Mouse (Mus musculus) adipocyte (in vitro differentiated cells): ENCODE results near the gene Shisa9.
"Not testable (repeated sequence)": the region's sequence is repeated elsewhere in the genome, so short reads cannot be mapped to it uniquely, and the experiment has no call there.

Source experiments
- DNase-seq: peaks from one replicate; pipeline ENCODE4 v3.0.0-alpha.2; 2016; ENCODE audit warnings: low spot score

Gene Shisa9

DNA sequence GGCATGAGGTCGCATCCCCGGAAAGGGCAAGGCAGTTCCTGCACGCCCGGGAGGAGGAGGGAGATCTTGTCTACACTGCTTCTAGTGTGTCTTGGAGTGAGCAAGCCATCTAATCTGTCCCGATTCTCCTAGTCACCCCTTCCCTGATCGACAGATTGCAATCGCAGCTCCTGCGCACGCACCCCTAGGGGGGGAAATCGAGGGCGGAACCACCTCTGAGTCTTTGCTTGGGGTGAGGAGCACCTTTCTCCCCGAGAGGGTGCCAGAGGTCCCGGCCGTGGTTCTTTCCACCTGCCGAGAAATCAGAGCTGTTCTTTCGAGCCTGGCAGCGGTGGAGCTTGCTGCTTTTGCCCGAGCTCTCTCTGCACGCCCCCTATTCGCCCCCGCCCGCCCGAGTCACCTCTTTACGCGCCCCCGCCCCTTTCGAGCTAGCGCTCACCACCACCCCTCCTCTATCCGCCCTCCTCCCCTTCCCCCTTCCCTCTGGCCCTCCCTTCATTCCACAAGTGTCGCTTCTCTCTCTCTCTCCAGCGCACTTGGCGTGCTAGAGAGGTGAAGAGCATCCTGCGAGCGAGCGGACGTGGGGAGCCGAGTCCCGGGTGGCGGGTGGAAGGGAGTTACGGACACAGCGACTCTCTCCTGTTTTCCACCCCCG lies at the start of gene Shisa9:
Gene Shisa9, plus strand, starts transcription at position 498 of the 655 bp plus-strand sequence.
- DNase-seq, result no peak

DNA sequence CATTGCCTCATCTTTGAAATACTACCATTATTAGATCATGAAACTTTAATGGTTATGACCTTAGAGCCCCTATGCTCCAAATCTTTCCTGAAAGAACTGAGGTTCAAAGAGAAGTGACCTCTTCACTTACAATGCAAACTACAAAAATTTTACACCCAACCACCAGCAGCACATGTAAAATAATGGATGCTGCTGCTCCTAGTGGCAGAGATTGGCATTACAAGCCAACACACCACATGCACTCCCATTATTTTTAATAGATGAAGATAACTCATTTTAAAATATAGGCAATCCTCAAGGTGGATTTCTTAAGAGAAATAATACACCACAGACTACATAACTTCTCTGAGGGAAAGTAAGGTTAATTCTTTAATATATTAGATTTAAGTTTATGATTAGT lies 43.4 kb upstream of the Shisa9 start:
- DNase-seq, result peak; percentile 64

DNA sequence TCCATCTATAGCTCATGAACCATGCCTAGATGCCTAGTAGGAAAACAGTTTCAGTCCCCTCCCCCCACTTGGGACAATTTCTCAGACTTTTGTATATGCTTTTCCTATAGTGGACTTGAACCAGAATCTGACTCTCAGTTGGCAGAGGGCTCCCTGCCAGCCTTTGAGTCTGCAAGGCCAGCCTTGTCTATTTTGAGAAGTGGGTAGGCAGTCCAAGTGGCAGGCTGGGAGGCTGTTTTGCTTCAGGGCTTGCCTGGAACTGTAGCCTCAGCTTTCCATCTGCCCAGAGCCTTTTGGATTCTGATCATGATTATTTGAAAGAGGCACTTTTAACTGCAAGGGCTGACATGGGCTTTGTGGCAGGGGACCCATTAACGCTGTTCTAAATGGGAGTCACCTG lies 23.2 kb upstream of the Shisa9 start:
- DNase-seq, result no peak

DNA sequence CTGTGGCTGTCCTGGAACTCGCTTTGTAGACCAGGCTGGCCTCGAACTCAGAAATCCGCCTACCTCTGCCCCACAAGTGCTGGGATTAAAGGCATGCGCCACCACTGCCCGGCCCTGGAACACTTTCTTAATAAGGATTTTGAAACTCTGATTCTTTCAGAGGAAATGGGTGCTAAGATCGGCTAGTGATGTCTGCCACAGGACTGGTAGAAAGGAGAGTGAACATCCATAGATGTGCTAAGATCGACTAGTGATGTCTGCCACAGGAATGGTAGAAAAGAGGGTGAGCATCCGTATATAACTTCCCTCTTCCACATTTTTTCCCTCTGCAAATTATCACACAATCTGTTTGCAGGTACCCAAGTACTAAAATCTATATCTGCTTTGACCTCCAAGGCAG lies 17.9 kb upstream of the Shisa9 start:
- no peak for DNase-seq

DNA sequence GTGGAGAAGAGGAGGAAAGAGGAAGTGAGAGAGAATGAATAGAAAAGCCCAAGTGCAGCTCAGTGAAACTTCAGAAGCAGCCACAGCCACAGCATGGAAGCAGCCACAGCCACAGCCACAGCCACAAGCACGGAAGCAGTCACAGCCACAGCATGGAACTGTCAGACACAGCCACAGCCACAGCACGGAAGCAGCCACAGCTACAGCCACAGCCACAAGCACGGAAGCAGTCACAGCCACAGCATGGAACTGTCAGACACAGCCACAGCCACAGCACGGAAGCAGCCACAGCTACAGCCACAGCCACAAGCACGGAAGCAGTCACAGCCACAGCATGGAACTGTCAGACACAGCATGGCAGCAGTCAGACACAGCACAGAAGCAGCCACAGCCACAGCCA lies 17.1 kb upstream of the Shisa9 start:
- DNase-seq, result not testable (repeated sequence)

DNA sequence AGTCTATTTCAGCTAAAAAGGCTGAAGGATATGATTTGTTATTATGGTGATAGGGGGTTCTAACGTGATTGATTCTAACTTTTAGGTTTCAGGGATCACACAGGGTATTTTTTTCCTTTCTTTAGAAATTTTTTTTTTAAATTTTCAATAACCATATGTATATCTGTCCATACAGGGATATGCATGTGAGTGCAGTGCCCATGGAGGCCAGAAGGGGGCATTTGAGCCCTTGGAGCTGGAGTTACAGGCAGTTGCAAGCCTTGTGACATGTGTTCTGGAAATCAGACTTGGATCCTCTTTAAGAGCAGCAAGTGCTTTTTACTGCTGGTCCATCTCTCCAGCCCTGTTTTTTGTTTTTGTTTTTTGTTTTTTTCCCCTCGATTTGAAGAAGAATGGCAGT lies 16.3 kb upstream of the Shisa9 start:
- DNase-seq, result no peak

DNA sequence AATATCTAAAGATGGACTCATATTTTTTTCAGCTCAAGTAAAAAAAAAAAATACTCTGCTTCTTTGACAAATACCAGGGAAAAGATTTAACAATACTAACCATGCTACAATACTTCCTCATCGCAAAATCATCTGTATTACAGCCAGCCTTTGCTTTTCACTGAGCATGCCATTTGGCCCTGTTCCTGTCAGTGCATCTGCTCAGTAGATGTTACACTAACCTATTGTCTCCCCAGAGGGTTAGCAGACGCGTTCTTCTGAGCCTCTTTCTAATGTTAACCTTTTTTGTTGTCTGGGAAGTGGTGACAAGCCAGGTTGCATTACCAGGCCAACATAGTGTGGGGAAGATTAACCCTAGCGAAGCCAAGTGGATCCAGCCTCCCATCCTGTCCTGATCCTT lies 10.2 kb upstream of the Shisa9 start:
- DNase-seq, result no peak

DNA sequence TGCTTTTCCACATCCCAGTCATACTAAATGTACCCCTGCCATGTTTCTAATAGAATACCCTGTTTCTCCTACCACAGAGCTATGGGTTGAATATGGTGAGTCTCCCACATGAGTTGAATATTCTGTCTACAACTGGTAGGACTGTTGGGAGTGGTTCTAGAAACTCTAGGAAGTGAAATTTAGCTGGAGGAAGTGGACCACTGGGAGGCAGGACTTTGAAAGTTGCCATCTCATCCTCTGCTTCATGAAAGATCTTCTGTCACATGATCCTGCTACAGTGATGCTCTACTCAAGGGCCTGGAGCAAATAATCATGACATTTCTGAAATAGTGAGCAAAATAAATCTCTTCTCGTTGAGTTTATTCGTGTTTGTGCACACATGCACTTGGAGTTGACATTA lies 7.2 kb upstream of the Shisa9 start:
- DNase-seq, result no peak

DNA sequence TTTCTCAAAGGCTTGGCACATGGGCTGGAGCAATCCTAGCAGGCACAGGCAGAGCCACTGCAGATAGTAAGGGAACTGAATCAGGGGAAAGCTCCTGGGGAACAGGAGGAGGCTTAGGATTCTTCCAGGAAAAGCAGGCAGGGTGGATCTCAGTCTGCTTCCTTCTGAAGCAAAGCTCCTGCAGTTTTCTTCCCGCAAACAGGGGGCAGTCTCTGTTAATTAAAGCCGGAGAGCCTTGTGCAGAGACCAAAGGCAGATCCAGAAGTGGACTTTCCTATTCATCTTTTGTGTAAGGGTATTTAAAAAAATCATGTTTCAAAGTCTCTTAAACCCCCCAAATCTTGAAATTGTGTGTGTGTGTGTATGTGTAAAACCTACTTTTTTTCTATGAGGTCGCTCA lies 3.1 kb upstream of the Shisa9 start:
- DNase-seq, result peak; percentile 23

DNA sequence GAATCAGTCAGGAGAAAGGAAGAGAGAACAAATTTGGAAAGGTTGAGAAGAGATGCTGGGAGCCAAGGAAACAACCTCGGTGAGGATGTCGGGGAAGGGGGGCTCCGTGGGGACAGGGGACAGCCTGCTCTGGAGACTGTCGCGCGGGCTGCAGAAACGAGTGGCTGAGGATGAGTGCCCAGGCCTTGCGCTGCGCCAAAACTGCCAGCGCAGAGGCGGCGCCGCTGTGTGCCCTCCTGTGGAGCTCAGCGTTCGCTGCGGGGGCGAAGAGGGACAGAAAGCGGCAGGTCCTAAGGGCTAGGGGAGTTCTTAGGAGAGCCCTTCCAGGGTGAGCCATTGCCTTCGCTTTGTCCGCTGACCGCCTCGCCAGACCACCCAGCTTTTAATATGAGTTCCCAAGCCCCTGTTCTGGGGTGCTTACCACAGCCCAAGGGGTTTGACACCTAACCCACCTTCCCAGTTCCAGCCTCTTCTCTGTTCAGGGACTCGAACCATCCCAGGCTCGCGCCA lies 752 bp upstream of the Shisa9 start:
- no peak for DNase-seq

DNA sequence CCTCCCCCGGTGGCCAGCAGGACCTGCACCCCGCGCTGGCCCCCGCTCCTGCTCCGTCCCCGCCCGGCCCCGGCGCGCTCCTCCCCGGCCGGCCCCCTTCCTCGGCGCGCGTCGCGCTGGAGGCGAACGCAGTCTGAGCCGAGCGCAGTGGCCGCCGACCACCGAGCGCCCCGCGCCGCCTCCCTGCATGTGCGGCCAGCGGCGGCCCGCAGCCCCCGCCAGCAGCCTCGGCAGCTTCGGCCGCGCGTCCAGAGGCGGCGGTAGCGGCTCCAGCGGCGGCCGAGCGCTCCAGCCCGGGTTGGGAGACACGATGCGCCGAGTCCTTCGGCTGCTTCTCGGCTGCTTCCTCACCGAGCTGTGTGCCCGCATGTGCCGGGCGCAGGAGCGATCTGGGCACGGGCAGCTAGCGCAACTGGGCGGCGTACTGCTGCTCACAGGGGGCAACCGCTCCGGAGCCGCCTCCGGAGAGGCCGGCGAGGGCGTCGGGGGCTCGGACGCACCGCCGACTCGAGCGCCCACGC lies 418 bp downstream of the Shisa9 start:
- DNase-seq, result no peak

DNA sequence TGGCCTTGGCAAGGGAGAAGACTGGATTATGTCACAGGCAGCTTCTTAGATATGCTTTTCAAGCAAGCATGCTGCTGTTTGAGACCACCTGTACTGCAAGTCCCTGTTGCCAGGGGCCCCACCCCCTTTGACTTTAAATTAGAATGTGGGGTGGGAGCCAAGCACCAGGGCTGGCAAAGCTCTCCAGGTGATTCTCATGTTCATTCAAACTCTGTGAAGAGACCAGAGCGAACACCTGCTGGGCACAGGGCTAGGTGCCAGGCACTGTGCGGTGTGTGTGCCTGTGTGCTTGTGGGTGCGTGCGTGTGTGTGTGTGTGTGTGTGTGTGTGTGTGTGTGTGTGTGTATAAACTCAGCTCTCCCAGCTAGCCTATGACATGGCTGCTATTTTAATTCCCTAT lies 3.1 kb downstream of the Shisa9 start:
- DNase-seq, result no peak

DNA sequence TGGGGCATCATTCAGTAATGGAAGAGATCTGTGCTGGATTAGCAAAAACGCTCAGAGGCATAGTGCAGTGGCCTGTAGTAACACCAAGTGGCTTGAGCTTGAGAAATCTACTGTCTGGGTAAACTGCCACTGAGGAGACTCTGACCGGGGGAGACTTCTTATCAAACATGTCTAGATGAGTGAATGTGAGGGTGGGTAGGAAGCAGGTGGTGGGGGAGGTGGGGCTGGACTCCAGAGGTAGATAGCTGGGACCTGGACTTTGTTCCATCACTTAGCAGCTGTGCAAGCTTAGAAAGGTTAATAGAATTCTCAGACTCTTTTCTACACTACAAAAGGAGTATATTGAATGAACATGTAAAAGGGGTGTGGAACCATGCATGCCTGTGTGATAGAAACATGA lies 21.3 kb downstream of the Shisa9 start:
- no peak for DNase-seq

DNA sequence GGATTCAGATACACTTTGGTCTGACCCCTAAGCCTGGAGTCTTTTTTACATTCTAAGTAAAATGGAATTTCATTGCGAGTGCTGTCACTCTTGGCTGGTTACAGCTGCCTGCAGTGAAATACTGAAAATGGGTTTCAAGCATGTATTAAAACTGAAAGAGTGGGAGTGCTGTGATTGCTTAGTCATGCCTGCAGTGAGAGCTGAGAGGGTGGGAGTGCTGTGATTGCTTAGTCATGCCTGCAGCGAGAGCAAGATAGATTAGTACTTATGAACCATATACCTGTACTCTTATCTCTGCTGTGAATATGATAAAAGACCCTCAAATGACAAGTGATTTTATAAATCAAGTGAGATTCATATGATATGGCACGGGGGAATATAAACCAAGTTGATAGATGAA lies 26.2 kb downstream of the Shisa9 start:
- no peak for DNase-seq

DNA sequence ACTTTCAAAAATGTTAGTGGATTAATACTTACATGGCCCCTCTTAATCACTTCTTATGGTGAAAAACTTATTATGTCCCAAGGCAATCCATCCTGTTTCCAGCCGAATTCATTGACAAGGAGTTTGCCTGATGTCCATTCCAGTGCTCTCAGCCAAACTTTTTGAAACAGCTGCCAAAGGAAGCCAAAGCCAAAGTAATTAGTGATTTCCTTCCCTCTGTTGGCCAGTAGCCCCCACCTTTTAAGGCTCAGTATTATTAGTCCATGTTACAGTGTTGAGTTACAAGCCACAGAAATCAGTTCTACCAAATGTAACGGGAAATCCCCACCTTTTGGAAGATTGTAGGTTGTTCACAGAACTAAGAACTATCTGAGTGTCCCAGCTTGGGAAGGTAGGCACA lies 28.8 kb downstream of the Shisa9 start:
- no peak for DNase-seq

DNA sequence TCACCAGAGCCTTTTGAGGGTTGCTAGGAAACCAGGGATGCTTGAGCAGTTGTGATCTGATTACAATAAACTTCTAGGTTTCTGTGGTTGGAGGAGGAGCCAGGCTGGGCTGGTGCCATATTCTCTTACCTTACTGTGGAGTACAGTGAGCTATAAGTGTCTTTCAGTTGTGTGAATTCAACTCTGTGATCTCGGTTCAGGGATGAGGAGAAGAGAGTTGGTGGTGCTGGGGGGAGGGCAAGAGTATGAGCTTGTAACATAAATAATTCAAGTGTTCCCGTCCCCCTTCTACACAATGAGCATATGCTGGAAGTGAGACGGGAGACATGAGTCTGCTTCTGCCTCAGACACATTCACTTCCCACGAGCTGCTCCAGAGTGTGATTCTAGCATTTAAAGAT lies 30.6 kb downstream of the Shisa9 start:
- DNase-seq, result no peak

DNA sequence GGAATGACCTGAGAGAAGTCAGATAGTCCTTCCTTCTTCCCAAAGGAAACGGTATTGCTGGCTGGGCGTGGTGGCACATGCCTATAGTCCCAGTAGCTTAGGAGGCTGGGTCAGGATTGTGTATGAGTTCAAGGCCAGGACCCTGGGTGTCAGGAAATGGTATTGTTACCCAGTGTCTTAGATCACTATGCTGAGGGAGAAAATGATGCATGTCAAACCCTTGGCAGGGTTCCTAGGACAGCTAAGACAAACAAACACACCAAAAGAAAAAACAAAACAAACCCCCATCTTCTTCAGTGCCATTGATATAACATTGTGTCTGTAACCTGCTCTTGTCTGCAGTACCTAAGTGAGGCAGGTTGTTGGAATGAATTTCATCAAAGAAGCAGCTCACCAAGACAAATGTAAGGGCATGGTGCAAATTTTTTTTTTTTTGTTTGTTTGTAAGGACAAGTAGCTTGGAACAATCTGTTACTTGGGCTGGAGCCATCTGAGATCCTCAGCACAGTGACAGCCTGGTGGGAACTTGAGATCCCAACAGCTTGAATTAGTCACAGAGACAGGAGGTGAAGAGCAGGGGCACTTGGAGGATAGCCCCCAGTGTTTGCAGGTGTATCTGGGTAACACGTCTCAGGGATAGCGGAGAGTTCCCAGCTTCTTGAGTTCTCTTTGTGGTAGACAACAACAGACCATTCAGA lies 34.2 kb downstream of the Shisa9 start:
- DNase-seq, result no peak

DNA sequence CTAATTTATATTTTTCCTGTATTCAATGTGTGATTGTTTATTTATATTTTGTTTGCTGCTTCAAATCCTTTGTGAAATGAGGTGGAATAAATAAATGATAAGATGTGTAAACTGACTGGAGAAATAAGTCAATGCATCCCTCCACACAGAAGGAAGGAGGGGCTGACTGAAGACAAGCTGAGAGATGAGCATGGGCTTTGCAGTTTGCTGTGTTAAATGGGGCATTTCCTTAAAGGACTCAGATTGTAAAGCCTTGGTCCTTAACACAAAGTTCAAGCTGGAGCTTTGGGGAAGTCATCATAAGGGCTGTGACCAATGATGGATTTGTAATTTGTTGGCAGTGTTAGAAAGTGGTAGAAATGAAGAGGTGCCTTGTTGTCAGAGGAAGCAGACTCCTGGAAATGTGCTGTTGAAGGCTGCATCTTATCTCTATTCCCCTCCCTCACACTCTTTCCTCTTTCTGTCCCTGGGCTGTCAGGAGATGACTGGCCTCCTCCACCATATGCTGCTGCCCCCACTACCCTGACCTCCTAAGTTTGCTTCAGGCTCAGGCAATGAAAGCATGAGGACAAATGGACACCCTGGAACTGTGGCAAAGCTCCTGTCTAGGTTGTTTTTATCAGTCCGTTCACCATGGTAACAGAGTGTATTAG lies 36.3 kb downstream of the Shisa9 start:
- no peak for DNase-seq

DNA sequence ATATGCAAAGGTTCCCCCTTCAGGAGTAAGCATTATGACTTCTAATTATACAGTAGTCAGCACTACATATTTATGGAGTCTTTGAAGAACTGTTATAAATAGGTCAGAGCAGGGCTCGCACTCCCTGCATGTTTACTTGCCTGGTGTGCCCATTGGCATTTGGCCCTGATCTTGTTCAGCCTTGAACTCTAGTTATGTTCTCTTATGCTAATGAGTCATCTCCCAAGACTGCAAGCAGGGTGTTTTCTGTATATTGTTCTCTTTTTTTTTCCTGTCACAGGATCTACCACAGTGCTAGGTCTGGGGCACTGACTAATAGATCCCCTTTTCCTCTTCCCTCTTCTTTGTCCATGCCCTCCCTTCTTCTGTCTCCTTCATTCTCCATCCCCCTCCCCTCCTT lies 48.5 kb downstream of the Shisa9 start:
- DNase-seq, result peak; percentile 50

DNA sequence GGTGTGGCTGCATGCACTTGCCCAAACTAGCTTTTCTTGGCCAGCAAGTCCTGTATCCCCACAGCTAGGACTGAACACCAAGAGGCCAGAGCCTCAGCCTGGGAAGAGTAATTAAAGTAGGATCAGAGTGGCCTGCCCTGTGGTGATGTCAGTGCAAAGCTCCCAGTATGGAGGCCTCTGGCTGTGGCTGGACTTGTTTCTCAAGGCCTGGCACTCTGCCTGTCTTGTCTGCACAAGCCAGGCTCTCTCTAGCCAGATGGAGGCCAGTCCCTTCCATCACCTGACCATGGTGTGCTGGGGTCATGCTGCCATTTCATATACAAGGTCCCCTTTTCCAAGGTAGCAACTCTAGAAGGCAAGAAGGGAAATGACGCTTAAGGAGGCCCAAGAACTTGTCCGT lies 51.0 kb downstream of the Shisa9 start:
- DNase-seq, result peak; percentile 53

DNA sequence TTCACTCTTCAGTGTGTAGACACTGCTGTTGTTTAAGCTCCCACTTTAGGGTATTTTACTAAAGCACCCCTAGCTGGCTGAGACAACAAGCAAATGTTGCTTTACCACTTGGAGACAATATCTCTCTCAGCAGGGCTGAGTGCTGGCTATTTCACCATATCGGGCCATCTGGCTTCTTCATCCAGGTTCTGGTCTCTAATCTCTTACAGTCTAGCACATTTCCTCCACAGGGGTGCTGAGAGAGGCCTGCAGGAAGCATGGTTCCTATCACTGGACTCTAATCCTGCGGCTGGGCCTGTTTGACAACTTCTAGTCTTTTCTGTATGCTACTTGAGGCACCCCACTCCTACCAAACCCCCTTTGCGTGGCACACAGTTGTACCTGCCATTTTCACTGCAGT lies 51.7 kb downstream of the Shisa9 start:
- no peak for DNase-seq

DNA sequence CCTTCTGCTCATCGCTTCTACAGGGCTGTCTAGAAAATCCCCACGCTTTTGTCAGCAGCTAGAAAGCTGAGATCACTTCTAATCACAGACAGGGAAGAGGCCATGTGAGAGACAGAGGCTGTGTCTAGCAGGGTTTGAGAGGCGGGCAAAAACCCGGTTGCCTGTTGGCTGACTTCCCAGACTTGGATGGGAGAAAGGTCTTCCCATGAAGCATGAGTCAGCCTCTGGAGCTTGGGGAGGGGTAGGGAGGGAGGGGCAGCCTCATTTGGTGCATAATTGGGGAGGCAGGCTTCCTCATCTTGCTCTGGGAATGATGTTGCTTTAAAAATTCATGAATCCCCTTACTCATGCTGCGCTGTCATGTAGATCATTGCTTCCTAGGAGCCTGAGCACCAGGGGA lies 57.0 kb downstream of the Shisa9 start:
- peak; percentile 84 for DNase-seq

DNA sequence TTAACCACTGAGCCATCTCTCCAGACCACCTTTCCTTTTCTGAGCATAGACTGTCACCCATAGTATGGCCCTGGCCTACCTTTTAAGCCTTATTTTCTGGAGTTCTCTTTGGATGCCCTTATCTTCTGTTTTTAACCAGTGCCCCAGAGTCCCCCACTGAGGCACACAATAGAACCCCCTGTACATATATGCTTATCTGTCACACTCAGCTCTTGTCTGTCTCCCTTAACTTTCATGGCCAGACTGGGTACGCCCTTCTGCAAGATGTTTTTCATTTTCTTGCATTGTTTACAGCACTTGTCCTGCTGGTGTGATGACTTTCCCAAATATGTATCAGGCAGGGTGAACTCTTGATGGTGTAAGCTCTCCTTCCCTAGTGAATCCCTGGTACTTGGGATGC lies 68.1 kb downstream of the Shisa9 start:
- no peak for DNase-seq
